Mouse (Mus musculus) kidney, postnatal 0 days (tissue): Measurements from ENCODE around the gene Ociad1. TPM values are rescaled to one million over a fixed set of nuclear protein-coding genes. Genes with fewer than 3 reads are reported as not detected.

Experiments used
- ATAC-seq: fragments of 200-750 bp; cut with Nextera tagmentation; replicated peaks from 2 replicates; pipeline ENCODE4 v1.8.0; 2017; ENCODE audit warnings: low read depth, moderate number of reproducible peaks, moderate TSS enrichment, moderate library complexity; ENCODE audit not compliant: low FRiP score
- DNase-seq: peaks from one replicate; pipeline ENCODE4 v3.0.0-alpha.2; 2016; ENCODE audit warnings: low spot score
- H3K27ac ChIP-seq: fragments of 300-500 bp; sonication (generic); 2 replicates; pipeline ENCODE4 v1.5.1; 2014; ENCODE audit warnings: mild to moderate bottlenecking
- H3K27me3 ChIP-seq: fragments of 300-500 bp; sonication (generic); 2 replicates; pipeline ENCODE4 v1.6.1; 2014; ENCODE audit warnings: low read length, mixed read lengths; ENCODE audit not compliant: insufficient read depth
- H3K36me3 ChIP-seq: fragments of 300-500 bp; sonication (generic); 2 replicates; pipeline ENCODE4 v1.6.1; 2014; ENCODE audit warnings: low read length, mixed read lengths; ENCODE audit not compliant: insufficient read depth
- H3K4me1 ChIP-seq: fragments of 300-500 bp; sonication (generic); replicated peaks from 2 replicates; pipeline ENCODE4 v1.6.1; 2014; ENCODE audit warnings: antibody characterized with exemption, low read length, mixed read lengths; ENCODE audit not compliant: insufficient read depth
- H3K4me2 ChIP-seq: fragments of 300-500 bp; sonication (generic); 2 replicates; pipeline ENCODE4 v1.6.1; 2014; ENCODE audit warnings: mild to moderate bottlenecking, low read length, moderate library complexity, mixed read lengths
- H3K4me3 ChIP-seq: fragments of 300-500 bp; sonication (generic); replicated peaks from 2 replicates; pipeline ENCODE4 v1.5.1; 2014; ENCODE audit warnings: low read depth, low read length
- H3K9ac ChIP-seq: fragments of 300-500 bp; sonication (generic); 2 replicates; pipeline ENCODE4 v1.6.1; 2014; ENCODE audit warnings: low read depth, low read length
- H3K9me3 ChIP-seq: fragments of 300-500 bp; sonication (generic); replicated peaks from 2 replicates; pipeline ENCODE4 v1.6.1; 2016; ENCODE audit warnings: low read length, inconsistent platforms, mixed read lengths
- CTCF ChIP-seq: IDR thresholded peaks from 2 replicates; pipeline ENCODE4 v1.5.1; 2016; ENCODE audit warnings: antibody characterized with exemption, low read depth, mild to moderate bottlenecking, moderate library complexity
- WGBS: fragments of 180-500 bp; shearing (Covaris S2); extraction: QIAGEN DNeasy Blood & Tissue Kit; methylation state at CpG from one replicate; pipeline ENCODE4 v1.1.7; 2014; 5-methylcytosine and 5-hydroxymethylcytosine counted together
- polyA plus RNA-seq: library from polyadenylated mRNA; unstranded; fragments of >200 nt; fragmentation: Nextera tagmentation; extraction: Ambion mirVana; gene quantifications from 2 replicates; pipeline ENCODE4 v1.2.1, GENCODE M21; 2015

The Ociad1 gene
- polyA plus RNA-seq, 1 experiment from 2014 or later: 209 TPM

- H3K4me3 ChIP-seq: no peak overlapping the region
- H3K9me3 ChIP-seq: no peaks in the 10 kb centered on the region
- 88% methylated on average over 9 of the region's 9 CpGs for WGBS
- H3K4me1 ChIP-seq: no peaks in the 10 kb centered on the region
- no peak for DNase-seq
- H3K4me2 ChIP-seq: no peak overlapping the region
- H3K27ac ChIP-seq: no peak overlapping the region
- ATAC-seq: no peak
- H3K27me3 ChIP-seq: no peaks in the 10 kb centered on the region
- H3K36me3 ChIP-seq: no peaks in the 10 kb centered on the region
- H3K9ac ChIP-seq: no peak overlapping the region
- TF ChIP-seq CTCF: no peak
Measured at GRCm38 (mm10) chr5:73339779-73340722, 47.5 kb downstream of the Ociad1 start.

- no peaks in the 10 kb centered on the region for H3K36me3 ChIP-seq
- no peak for TF ChIP-seq CTCF
- H3K9me3 ChIP-seq: no peaks in the 10 kb centered on the region
- ATAC-seq: no peak
- no peaks in the 10 kb centered on the region for H3K27me3 ChIP-seq
- H3K4me3 ChIP-seq: no peak within 1 kb of the TSS
- H3K4me1 ChIP-seq: no peaks in the 10 kb centered on the region
- no peak within 1 kb of the TSS for H3K9ac ChIP-seq
- H3K27ac ChIP-seq: no peak within 1 kb of the TSS
- DNase-seq: no peak
- no peak within 1 kb of the TSS for H3K4me2 ChIP-seq
- 81% methylated on average over 8 of the region's 8 CpGs for WGBS
Measured at GRCm38 (mm10) chr5:73340723-73341235, 48.2 kb downstream of the Ociad1 start, which contains the start of gene Ociad2. Ociad2 (minus strand) TSS chr5:73341028.

GRCm38 (mm10) chr5:73342701-73343355, 50.2 kb downstream of the Ociad1 start:
- 87% methylated on average over 22 of the region's 22 CpGs for WGBS
- no peaks in the 10 kb centered on the region for H3K9me3 ChIP-seq
- no peak overlapping the region for H3K4me3 ChIP-seq
- H3K27me3 ChIP-seq: no peaks in the 10 kb centered on the region
- TF ChIP-seq CTCF: no peak
- ATAC-seq (no peak), DNase-seq (no peak)
- no peak overlapping the region for H3K9ac ChIP-seq
- H3K36me3 ChIP-seq: no peaks in the 10 kb centered on the region
- no peaks in the 10 kb centered on the region for H3K4me1 ChIP-seq
- H3K4me2 ChIP-seq: no peak overlapping the region
- H3K27ac ChIP-seq: no peak overlapping the region

- Histone ChIP-seq H3K9ac (no peak overlapping the region), H3K36me3 (no peaks in the 10 kb centered on the region), H3K4me2 (no peak overlapping the region), H3K9me3 (no peaks in the 10 kb centered on the region), H3K27me3 (no peaks in the 10 kb centered on the region), H3K27ac (no peak overlapping the region), H3K4me3 (no peak overlapping the region), H3K4me1 (no peaks in the 10 kb centered on the region)
- 54% methylated on average over 10 of the region's 10 CpGs for WGBS
- TF ChIP-seq CTCF: no peak
- DNase-seq (peak; percentile 65), ATAC-seq (no peak)
Measured at GRCm38 (mm10) chr5:73344310-73344709, 51.7 kb downstream of the Ociad1 start.

- no peaks in the 10 kb centered on the region for H3K36me3 ChIP-seq
- WGBS: 90% methylated on average over 4 of the region's 4 CpGs
- TF ChIP-seq CTCF: no peak
Measured at GRCm38 (mm10) chr5:73345254-73345653, 52.7 kb downstream of the Ociad1 start.

GRCm38 (mm10) chr5:73349514-73349913, 56.9 kb downstream of the Ociad1 start:
- Histone ChIP-seq H3K36me3 (no peaks in the 10 kb centered on the region), H3K4me1 (no peaks in the 10 kb centered on the region), H3K27me3 (no peaks in the 10 kb centered on the region), H3K27ac (no peak overlapping the region), H3K4me2 (no peak overlapping the region), H3K4me3 (no peak overlapping the region), H3K9me3 (no peaks in the 10 kb centered on the region), H3K9ac (no peak overlapping the region)
- ATAC-seq (no peak), DNase-seq (no peak)
- 35% methylated on average over 5 of the region's 5 CpGs for WGBS
- no peak for TF ChIP-seq CTCF

More at GRCm38 (mm10) chr5:73345254-73345653, 52.7 kb downstream of the Ociad1 start:
- H3K4me1 ChIP-seq: no peaks in the 10 kb centered on the region
- ATAC-seq (no peak), DNase-seq (no peak)
- no peak overlapping the region for H3K27ac ChIP-seq
- no peak overlapping the region for H3K4me3 ChIP-seq
- H3K9ac ChIP-seq: no peak overlapping the region
- no peak overlapping the region for H3K4me2 ChIP-seq
- H3K9me3 ChIP-seq: no peaks in the 10 kb centered on the region
- no peaks in the 10 kb centered on the region for H3K27me3 ChIP-seq
